Mouse (Mus musculus) CD8-positive naive resting alpha-beta T cell, adult 57 days (primary cell): Measurements from ENCODE around the gene Gm11596. TPM values are rescaled to one million over a fixed set of nuclear protein-coding genes. Genes with fewer than 3 reads are reported as not detected.

Source experiments
- total RNA-seq: library from RNA; stranded (reverse); gene quantifications from one replicate; pipeline ENCODE4 v1.2.4, GENCODE M21; 2023

The Gm11596 gene
- not detected for total RNA-seq

GRCm38 (mm10) chr11:99793367-99793766 lies at the start of gene Gm11596:
Gene Gm11596 (minus strand): TSS chr11:99793467.

GRCm38 (mm10) chr11:99837966-99838365 lies 44.7 kb upstream of the Gm11596 start, which contains the start of gene 2300003K06Rik:
Gene 2300003K06Rik (minus strand): TSS chr11:99838066.

GRCm38 (mm10) chr11:99815566-99815965 lies 22.3 kb upstream of the Gm11596 start, which contains the start of gene Gm11564:
Gene Gm11564 (minus strand): TSS chr11:99815666.

GRCm38 (mm10) chr11:99809792-99810191 lies 16.5 kb upstream of the Gm11596 start, which contains the start of gene Krtap4-13:
Gene Krtap4-13 (minus strand): TSS chr11:99809892.

GRCm38 (mm10) chr11:99804346-99804745 lies 11.1 kb upstream of the Gm11596 start, which contains the start of gene Gm11554:
Gene Gm11554 (minus strand): TSS chr11:99804446.

GRCm38 (mm10) chr11:99798832-99799231 lies 5.6 kb upstream of the Gm11596 start, which contains the start of gene Gm11569:
Gene Gm11569 (minus strand): TSS chr11:99798932.

GRCm38 (mm10) chr11:99784900-99785299 lies 8.4 kb downstream of the Gm11596 start, which contains the start of gene Krtap4-9:
Gene Krtap4-9 (plus strand): TSS chr11:99785200.

GRCm38 (mm10) chr11:99780604-99781003 lies 12.7 kb downstream of the Gm11596 start, which contains the start of gene Krtap4-8:
Gene Krtap4-8 (minus strand): TSS chr11:99780704.

GRCm38 (mm10) chr11:99772813-99773212 lies 20.5 kb downstream of the Gm11596 start, which contains the start of gene Gm11595:
Gene Gm11595 (minus strand): TSS chr11:99772913.

Other genes starting within 250 kb of the Gm11596 start
- gene Krtap3-3, start 242.6 kb downstream of the Gm11596 start, total RNA-seq = not detected
- gene Krtap3-2, start 236.6 kb downstream of the Gm11596 start, total RNA-seq = not detected
- not detected for gene Gm11939, start 234.0 kb downstream of the Gm11596 start, total RNA-seq
- gene Krtap3-1, start 226.8 kb downstream of the Gm11596 start, total RNA-seq = not detected
- gene Krtap1-5, start 212.5 kb downstream of the Gm11596 start, total RNA-seq = not detected
- not detected for gene Krtap1-4, start 209.8 kb downstream of the Gm11596 start, total RNA-seq
- gene Krtap1-3, start 202.1 kb downstream of the Gm11596 start, total RNA-seq = not detected
- gene Krtap9-3, start 195.4 kb downstream of the Gm11596 start, total RNA-seq = not detected
- not detected for gene Gm11938, start 190.2 kb downstream of the Gm11596 start, total RNA-seq
- not detected for gene Gm11937, start 183.3 kb downstream of the Gm11596 start, total RNA-seq
- gene Krtap2-4, start 178.6 kb downstream of the Gm11596 start, total RNA-seq = not detected
- gene Gm11562, start 173.0 kb downstream of the Gm11596 start, total RNA-seq = not detected
- gene Krtap4-1, start 165.2 kb downstream of the Gm11596 start, total RNA-seq = not detected
- not detected for gene Krtap4-2, start 158.4 kb downstream of the Gm11596 start, total RNA-seq
- not detected for gene Krtap4-7, start 149.4 kb downstream of the Gm11596 start, total RNA-seq
- not detected for gene Gm11555, start 143.2 kb downstream of the Gm11596 start, total RNA-seq
- gene Gm11563, start 134.5 kb downstream of the Gm11596 start, total RNA-seq = not detected
- not detected for gene Krtap4-6, start 127.5 kb downstream of the Gm11596 start, total RNA-seq
- not detected for gene Gm14190, start 102.7 kb downstream of the Gm11596 start, total RNA-seq
- not detected for gene Gm14180, start 59.2 kb downstream of the Gm11596 start, total RNA-seq
- gene Gm11595, start 20.6 kb downstream of the Gm11596 start, total RNA-seq = not detected
- gene Krtap4-8, start 12.8 kb downstream of the Gm11596 start, total RNA-seq = not detected
- not detected for gene Krtap4-9, start 8.3 kb downstream of the Gm11596 start, total RNA-seq
- not detected for gene Gm11569, start 5.5 kb upstream of the Gm11596 start, total RNA-seq
- gene Gm11554, start 11.0 kb upstream of the Gm11596 start, total RNA-seq = not detected
- not detected for gene Krtap4-13, start 16.4 kb upstream of the Gm11596 start, total RNA-seq
- not detected for gene Gm11564, start 22.2 kb upstream of the Gm11596 start, total RNA-seq
- gene 2300003K06Rik, start 44.6 kb upstream of the Gm11596 start, total RNA-seq = not detected
- not detected for gene Krtap4-16, start 58.1 kb upstream of the Gm11596 start, total RNA-seq
- gene Gm11568, start 64.5 kb upstream of the Gm11596 start, total RNA-seq = not detected
- not detected for gene Gm11559, start 71.0 kb upstream of the Gm11596 start, total RNA-seq
- not detected for gene Krtap9-1, start 79.9 kb upstream of the Gm11596 start, total RNA-seq
- gene Gm11567, start 85.7 kb upstream of the Gm11596 start, total RNA-seq = not detected
- not detected for gene Krtap31-1, start 114.5 kb upstream of the Gm11596 start, total RNA-seq
- gene Gm11565, start 121.3 kb upstream of the Gm11596 start, total RNA-seq = not detected
- gene Krtap31-2, start 142.8 kb upstream of the Gm11596 start, total RNA-seq = not detected
- not detected for gene Krtap9-5, start 155.0 kb upstream of the Gm11596 start, total RNA-seq
- gene Krtap29-1, start 185.6 kb upstream of the Gm11596 start, total RNA-seq = not detected
- not detected for gene Krtap16-1, start 193.1 kb upstream of the Gm11596 start, total RNA-seq
- not detected for gene Krtap17-1, start 200.5 kb upstream of the Gm11596 start, total RNA-seq
- gene Krt33a, start 222.7 kb upstream of the Gm11596 start, total RNA-seq = not detected
- gene Krt33b, start 236.4 kb upstream of the Gm11596 start, total RNA-seq = not detected
- gene Krt34, start 248.1 kb upstream of the Gm11596 start, total RNA-seq = not detected